Mouse (Mus musculus) activated CD4-positive, CD25-positive, alpha-beta regulatory T cell, adult 9 weeks (primary cell): ENCODE measurements around the gene Ccdc158. TPM values are rescaled to one million over a fixed set of nuclear protein-coding genes. Genes with fewer than 3 reads are reported as not detected.

ENCODE experiments used
- polyA plus RNA-seq: library from polyadenylated mRNA; unstranded; fragments of 100-300 nt; shearing (Covaris generic); gene quantifications from one replicate; pipeline ENCODE4 v1.2.1, GENCODE M21; 2017

The Ccdc158 gene
- polyA plus RNA-seq = 0.11 TPM

GRCm38 (mm10) chr5:92674859-92675573 is at the start of gene Ccdc158:
TSS of gene Ccdc158 (minus strand) at chr5:92675271.

DNA sequence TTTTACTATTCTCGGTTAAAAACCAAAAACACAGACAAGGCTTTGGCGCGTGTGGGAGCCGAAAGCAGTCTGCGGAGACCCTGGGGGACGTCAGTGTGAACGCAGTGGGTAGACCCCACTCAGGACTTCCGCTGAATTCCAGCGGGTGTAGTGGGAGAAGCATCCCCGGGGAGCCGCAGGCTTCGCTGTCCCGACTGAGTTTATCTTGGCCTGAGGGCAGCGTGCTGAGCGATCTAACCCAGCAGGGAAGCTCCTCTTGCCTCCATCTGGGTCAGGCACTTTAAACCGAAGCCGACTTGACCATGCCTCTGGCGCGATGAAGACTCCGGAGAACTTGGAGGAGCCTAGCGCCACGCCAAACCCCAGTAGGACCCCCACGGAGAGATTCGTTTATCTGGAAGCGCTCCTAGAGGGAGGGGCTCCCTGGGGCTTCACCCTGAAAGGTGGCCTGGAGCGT is 8.3 kb upstream of the Ccdc158 start, which contains the start of gene Shroom3:
Shroom3 (plus strand) TSS at position 85 of the 457 bp plus-strand sequence.

GRCm38 (mm10) chr5:92602691-92603690 is 72.1 kb downstream of the Ccdc158 start, which contains the start of gene Stbd1:
TSS of gene Stbd1 (plus strand) at chr5:92603041.

Other genes starting within 250 kb of the Ccdc158 start
- gene Nup54, start 240.1 kb downstream of the Ccdc158 start, polyA plus RNA-seq = 40.7 TPM
- 19.6 TPM for gene Scarb2, start 168.4 kb downstream of the Ccdc158 start, polyA plus RNA-seq
- gene Fam47e, start 120.2 kb downstream of the Ccdc158 start, polyA plus RNA-seq = not detected
- 0.42 TPM for gene Stbd1, start 72.2 kb downstream of the Ccdc158 start, polyA plus RNA-seq
- not detected for gene Shroom3, start 8.2 kb upstream of the Ccdc158 start, polyA plus RNA-seq